Mouse (Mus musculus): ENCODE results near the gene Cyp2d12. TPM values are rescaled to one million over a fixed set of nuclear protein-coding genes. Genes with fewer than 3 reads are reported as not detected.

The Cyp2d12 gene
- polyA plus RNA-seq (2015; fragmentation: Nextera tagmentation; extraction: Ambion mirVana), result not detected in 2 replicates

DNA sequence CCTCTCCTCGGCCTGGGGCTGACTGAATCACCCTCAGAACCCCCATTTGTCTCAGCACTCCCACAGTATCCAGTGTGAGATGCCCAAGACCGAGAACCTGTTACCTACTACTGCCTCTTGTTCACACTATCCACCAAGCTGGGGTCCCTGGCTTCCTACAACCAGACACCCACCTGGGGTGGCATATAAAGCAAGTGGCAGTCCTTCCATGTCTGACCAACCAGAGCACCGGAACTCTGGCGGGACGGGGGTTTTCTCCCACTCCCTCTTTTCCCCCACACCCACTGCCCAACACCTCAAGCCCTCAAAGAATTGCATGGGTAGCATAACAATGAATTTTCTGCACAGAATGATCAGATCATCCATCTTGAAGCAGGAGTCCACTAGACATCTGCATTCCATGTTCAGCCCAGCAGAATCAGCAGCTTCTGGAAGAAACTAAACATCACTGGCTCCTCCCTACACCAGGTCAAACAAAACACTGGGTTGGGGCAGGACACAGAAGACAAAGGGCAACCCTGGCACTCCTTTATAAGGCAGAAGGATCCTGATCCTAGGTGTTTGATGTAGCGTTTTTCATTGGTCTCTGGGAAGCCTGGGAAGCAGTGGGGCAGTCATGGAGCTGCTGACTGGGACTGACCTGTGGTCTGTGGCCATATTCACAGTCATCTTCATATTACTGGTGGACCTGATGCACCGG lies at the start of gene Cyp2d12:
Cyp2d12 (plus strand) TSS at position 542 of the 700 bp plus-strand sequence.

Small RNA genes within 50 kb of the gene (microRNA-seq; reads per million reads assigned to microRNA genes)
- not detected for gene Gm27924
- not detected for gene Gm28023

Other genes with a start within 250 kb of the Cyp2d12 start
- 36.0 and 38.9 TPM in 2 replicates for gene Naga, start 216.1 kb upstream of the Cyp2d12 start, polyA plus RNA-seq (2015; fragmentation: Nextera tagmentation; extraction: Ambion mirVana)
- gene Pheta2, start 216.1 kb upstream of the Cyp2d12 start, polyA plus RNA-seq (2015; fragmentation: Nextera tagmentation; extraction: Ambion mirVana), result 1.4 and 1.5 TPM in 2 replicates
- gene Smdt1, start 216.1 kb upstream of the Cyp2d12 start, polyA plus RNA-seq (2015; fragmentation: Nextera tagmentation; extraction: Ambion mirVana), result 467 TPM in 2 replicates
- gene Ndufa6, start 200.8 kb upstream of the Cyp2d12 start, polyA plus RNA-seq (2015; fragmentation: Nextera tagmentation; extraction: Ambion mirVana), result 557 and 602 TPM in 2 replicates
- gene Cyp2d22, start 174.8 kb upstream of the Cyp2d12 start, polyA plus RNA-seq (2015; fragmentation: Nextera tagmentation; extraction: Ambion mirVana), result 5.4 and 6.0 TPM in 2 replicates
- not detected in 2 replicates for gene Cyp2d11, start 161.1 kb upstream of the Cyp2d12 start, polyA plus RNA-seq (2015; fragmentation: Nextera tagmentation; extraction: Ambion mirVana)
- gene Cyp2d10, start 147.9 kb upstream of the Cyp2d12 start, polyA plus RNA-seq (2015; fragmentation: Nextera tagmentation; extraction: Ambion mirVana), result not detected in 2 replicates
- not detected in 2 replicates for gene Cyp2d9, start 121.6 kb upstream of the Cyp2d12 start, polyA plus RNA-seq (2015; fragmentation: Nextera tagmentation; extraction: Ambion mirVana)
- gene Cyp2d34, start 65.9 kb downstream of the Cyp2d12 start, polyA plus RNA-seq (2015; fragmentation: Nextera tagmentation; extraction: Ambion mirVana), result not detected in 2 replicates
- not detected in 2 replicates for gene Cyp2d40, start 209.1 kb downstream of the Cyp2d12 start, polyA plus RNA-seq (2015; fragmentation: Nextera tagmentation; extraction: Ambion mirVana)
- gene Cyp2d26, start 239.2 kb downstream of the Cyp2d12 start, polyA plus RNA-seq (2015; fragmentation: Nextera tagmentation; extraction: Ambion mirVana), result not detected in 2 replicates